Mouse (Mus musculus): ENCODE data around the gene Ms4a5.

- TF ChIP-seq CTCF (conservative IDR thresholded peaks at IDR 0.05; ENCODE audit: low read length) (no peak), POU5F1 (IDR thresholded peaks at IDR 0.05; ENCODE audit: borderline replicate concordance, low read length) (no peak), NANOG (IDR thresholded peaks at IDR 0.05; ENCODE audit: borderline replicate concordance, low read length) (no peak)
These were observed 48.5 kb downstream of the Ms4a5 start for GRCm38 (mm10) chr19:11234921-11235735.

Measured in E14TG2a.4 (cell line).